Mouse (Mus musculus) lung, postnatal 0 days (tissue): Measurements from ENCODE around the gene Tmem210.
A peak's percentile ranks its signal among the peaks of the same experiment; 100 is the strongest.

Experiments
- CTCF ChIP-seq: IDR thresholded peaks from 2 replicates; pipeline ENCODE4 v1.5.1; 2016; ENCODE audit warnings: antibody characterized with exemption, mild to moderate bottlenecking
- EP300 ChIP-seq: IDR thresholded peaks from 2 replicates; pipeline ENCODE4 v1.6.1; 2016; ENCODE audit warnings: antibody characterized with exemption, mild to moderate bottlenecking, control low read depth

- TF ChIP-seq CTCF, result no peak
- TF ChIP-seq EP300, result peak; percentile 62
These were observed 32.6 kb upstream of the Tmem210 start, which contains the start of gene Tmem203 for GRCm38 (mm10) chr2:25255284-25255779.
